Mouse (Mus musculus) lung, postnatal 0 days (tissue): ENCODE measurements around the gene Notch4.

Experiments used
- CTCF ChIP-seq: IDR thresholded peaks from 2 replicates; pipeline ENCODE4 v1.5.1; 2016; ENCODE audit warnings: antibody characterized with exemption, mild to moderate bottlenecking
- EP300 ChIP-seq: IDR thresholded peaks from 2 replicates; pipeline ENCODE4 v1.6.1; 2016; ENCODE audit warnings: antibody characterized with exemption, mild to moderate bottlenecking, control low read depth

GRCm38 (mm10) chr17:34591029-34591993 lies 27.2 kb downstream of the Notch4 start, which contains the start of gene Pbx2:
- TF ChIP-seq EP300, result no peak
- TF ChIP-seq CTCF, result no peak
